Mouse (Mus musculus) intestine, postnatal 0 days (tissue): ENCODE results near the gene Gm12184. TPM values are rescaled to one million over a fixed set of nuclear protein-coding genes. Genes with fewer than 3 reads are reported as not detected.

Experiments
- ATAC-seq: fragments of 200-750 bp; cut with Nextera tagmentation; 2 replicates; pipeline ENCODE4 v1.8.0; 2017; ENCODE audit warnings: mild to moderate bottlenecking, moderate TSS enrichment, moderate library complexity
- H3K27ac ChIP-seq: fragments of 300-500 bp; sonication (generic); 2 replicates; pipeline ENCODE4 v1.5.1; 2014; ENCODE audit warnings: mild to moderate bottlenecking, low read depth, low read length, moderate library complexity
- H3K27me3 ChIP-seq: fragments of 300-500 bp; sonication (generic); replicated peaks from 2 replicates; pipeline ENCODE4 v1.6.1; 2014; ENCODE audit warnings: low read length, mixed read lengths; ENCODE audit not compliant: control insufficient read depth, insufficient read depth
- H3K36me3 ChIP-seq: fragments of 300-500 bp; sonication (generic); 2 replicates; pipeline ENCODE4 v1.6.1; 2014; ENCODE audit warnings: mild to moderate bottlenecking, moderate library complexity; ENCODE audit not compliant: control insufficient read depth, insufficient read depth
- H3K4me1 ChIP-seq: fragments of 300-500 bp; sonication (generic); replicated peaks from 2 replicates; pipeline ENCODE4 v1.6.1; 2014; ENCODE audit warnings: antibody characterized with exemption, low read length, mixed read lengths; ENCODE audit not compliant: control insufficient read depth, insufficient read depth
- H3K4me2 ChIP-seq: fragments of 300-500 bp; sonication (generic); replicated peaks from 2 replicates; pipeline ENCODE4 v1.6.1; 2014; ENCODE audit warnings: low read depth, mild to moderate bottlenecking, moderate library complexity
- H3K4me3 ChIP-seq: fragments of 300-500 bp; sonication (generic); 2 replicates; pipeline ENCODE4 v1.5.1; 2014; ENCODE audit warnings: low read depth, low read length
- H3K9ac ChIP-seq: fragments of 300-500 bp; sonication (generic); 2 replicates; pipeline ENCODE4 v1.6.1; 2014; ENCODE audit warnings: mild to moderate bottlenecking, low read depth, low read length
- H3K9me3 ChIP-seq: fragments of 300-500 bp; sonication (generic); 2 replicates; pipeline ENCODE4 v1.6.1; 2016; ENCODE audit warnings: mixed run types; ENCODE audit not compliant: control insufficient read depth
- CTCF ChIP-seq: sonication (generic); IDR thresholded peaks from 2 replicates; pipeline ENCODE4 v1.5.1; 2016; ENCODE audit warnings: low read depth, mild to moderate bottlenecking, control low read depth, antibody characterized with exemption, moderate library complexity
- WGBS: fragments of 180-500 bp; shearing (Covaris S2); extraction: QIAGEN DNeasy Blood & Tissue Kit; methylation state at CpG from one replicate; pipeline ENCODE4 v1.1.7; 2014; 5-methylcytosine and 5-hydroxymethylcytosine counted together
- polyA plus RNA-seq: library from polyadenylated mRNA; unstranded; fragments of >200 nt; fragmentation: Nextera tagmentation; extraction: Ambion mirVana; gene quantifications from 2 replicates; pipeline ENCODE4 v1.2.1, GENCODE M21; 2015

Gene Gm12184
- polyA plus RNA-seq, 1 experiment from 2014 or later, result 5.0 TPM

DNA sequence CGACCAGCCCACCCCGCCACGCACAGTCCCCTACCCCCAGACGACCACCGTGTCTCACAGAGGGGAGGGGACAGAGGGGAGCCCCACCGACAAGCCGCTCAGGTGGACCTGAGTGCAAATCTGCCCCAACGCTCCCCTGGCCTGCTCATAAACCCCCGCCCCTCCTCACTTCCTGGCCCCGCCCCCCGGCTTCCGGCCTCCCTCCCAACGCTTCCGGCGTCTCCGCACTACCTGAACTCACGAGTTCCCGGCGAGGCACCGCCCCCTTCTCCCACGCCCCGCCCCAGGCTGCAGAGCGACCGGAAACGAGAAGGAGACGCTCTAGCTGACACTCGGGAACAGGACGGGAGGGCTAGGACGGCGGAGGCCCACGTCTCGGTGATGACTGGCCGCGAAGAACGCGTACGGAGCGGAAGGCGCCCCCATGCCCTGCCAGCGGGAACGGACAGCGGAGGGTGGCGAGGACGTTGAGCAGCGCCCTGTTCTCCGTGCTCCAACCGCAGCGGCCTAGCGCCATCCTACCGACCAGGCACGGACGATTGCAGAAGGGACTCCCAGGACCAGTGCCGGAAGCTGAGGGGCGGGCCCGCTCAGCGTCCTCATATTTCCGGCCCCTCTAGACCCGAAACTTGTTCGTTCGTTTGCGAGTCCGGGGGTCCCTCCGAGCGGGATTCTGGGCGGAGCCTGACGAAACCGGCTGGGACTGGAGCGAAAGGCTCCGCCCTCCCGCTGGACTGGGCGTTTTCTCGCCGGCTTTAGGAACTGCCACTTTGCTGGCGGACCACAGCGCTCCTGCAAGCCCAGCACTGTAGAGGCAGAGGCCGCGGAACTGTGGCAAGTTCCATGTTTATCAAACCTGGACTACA is 9.4 kb downstream of the Gm12184 start, which contains the start of gene Trim41:
Gene Trim41 (minus strand): TSS at position 554 of the 866 bp plus-strand sequence.
- peak; percentile 40; the same call in 1 of the 2 replicates for TF ChIP-seq CTCF
- WGBS, result under 1% methylated on average over 77 of the region's 77 CpGs
- ATAC-seq, result peak; percentile 96

DNA sequence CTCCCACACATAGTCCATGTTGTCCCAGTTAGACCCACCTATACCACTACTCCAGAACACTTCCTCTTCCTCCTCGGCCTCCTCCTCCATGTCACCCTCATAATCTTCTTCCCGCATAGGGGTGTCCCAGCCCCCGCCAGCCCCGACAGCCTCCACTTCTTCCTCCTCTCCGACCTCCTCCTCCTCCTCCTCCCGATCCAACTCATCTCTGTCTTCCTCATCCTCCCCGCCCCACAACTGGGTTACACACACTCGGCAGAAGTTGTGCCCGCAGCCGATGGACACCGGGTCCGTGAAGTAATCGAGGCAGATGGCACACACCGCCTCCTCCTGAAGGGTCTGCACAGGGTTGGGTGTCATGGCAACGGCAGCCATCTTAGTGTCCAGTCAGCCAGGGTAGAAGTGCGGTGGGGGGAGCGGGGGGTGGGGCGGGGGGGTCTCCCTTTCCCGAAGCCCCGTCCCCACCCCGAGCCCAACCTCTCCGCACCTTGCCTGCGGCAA is 10.1 kb downstream of the Gm12184 start:
- Histone ChIP-seq H3K27ac (peak overlapping the region; percentile 96), H3K4me1 (peaks cover 13% of the 10 kb centered on the region; the same call in 1 of the 2 replicates), H3K27me3 (no peaks in the 10 kb centered on the region), H3K36me3 (peaks cover 13% of the 10 kb centered on the region), H3K9ac (peak overlapping the region; percentile 87), H3K4me3 (peak overlapping the region; percentile 72), H3K9me3 (no peaks in the 10 kb centered on the region), H3K4me2 (peak overlapping the region; percentile 87)
- TF ChIP-seq CTCF, result no peak
- ATAC-seq, result peak; percentile 7; the same call in 1 of the 2 replicates
- WGBS, result 0% methylated on average over 18 of the region's 23 CpGs

More for the DNA sequence above, 9.4 kb downstream of the Gm12184 start, which contains the start of gene Trim41:
- H3K27me3 ChIP-seq, result no peaks in the 10 kb centered on the region
- H3K4me3 ChIP-seq, result peak within 1 kb of the TSS; percentile 72
- H3K4me1 ChIP-seq, result peaks cover 13% of the 10 kb centered on the region; the same call in 1 of the 2 replicates
- H3K36me3 ChIP-seq, result peaks cover 6% of the 10 kb centered on the region; the same call in 1 of the 2 replicates
- peak within 1 kb of the TSS; percentile 87 for H3K4me2 ChIP-seq
- H3K27ac ChIP-seq, result peak within 1 kb of the TSS; percentile 96
- peak within 1 kb of the TSS; percentile 87 for H3K9ac ChIP-seq
- H3K9me3 ChIP-seq, result no peaks in the 10 kb centered on the region

DNA sequence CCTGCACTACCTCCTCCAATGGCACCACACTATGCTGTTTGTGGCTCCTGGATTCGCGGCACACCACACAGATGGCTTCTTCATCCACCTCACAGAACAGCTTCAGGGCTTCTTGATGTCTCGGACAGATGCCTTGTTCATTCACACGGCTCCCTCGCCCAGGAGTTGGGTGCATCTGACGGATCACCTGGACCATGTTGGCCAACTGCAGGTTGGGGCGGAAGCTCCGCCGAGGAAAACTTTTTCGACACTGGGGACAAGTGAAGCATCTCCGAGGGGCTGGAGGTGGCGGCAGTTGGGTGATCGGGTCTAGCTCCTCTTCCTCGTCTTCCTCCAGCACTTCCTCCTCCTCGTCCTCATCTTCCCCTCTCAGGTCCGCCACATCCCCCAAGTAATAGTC is 10.6 kb downstream of the Gm12184 start:
- H3K27ac ChIP-seq, result no peak overlapping the region
- no peak for TF ChIP-seq CTCF
- H3K4me3 ChIP-seq, result peak overlapping the region; percentile 72
- peaks cover 18% of the 10 kb centered on the region for H3K36me3 ChIP-seq
- WGBS, result 64% methylated on average over 16 of the region's 16 CpGs
- peak overlapping the region; percentile 87 for H3K4me2 ChIP-seq
- ATAC-seq, result no peak
- H3K9ac ChIP-seq, result 0 out of 2 replicates have a peak overlapping the region, but pooled peaks have one; percentile 87
- H3K9me3 ChIP-seq, result no peaks in the 10 kb centered on the region
- H3K27me3 ChIP-seq, result no peaks in the 10 kb centered on the region
- peaks cover 13% of the 10 kb centered on the region; the same call in 1 of the 2 replicates for H3K4me1 ChIP-seq

DNA sequence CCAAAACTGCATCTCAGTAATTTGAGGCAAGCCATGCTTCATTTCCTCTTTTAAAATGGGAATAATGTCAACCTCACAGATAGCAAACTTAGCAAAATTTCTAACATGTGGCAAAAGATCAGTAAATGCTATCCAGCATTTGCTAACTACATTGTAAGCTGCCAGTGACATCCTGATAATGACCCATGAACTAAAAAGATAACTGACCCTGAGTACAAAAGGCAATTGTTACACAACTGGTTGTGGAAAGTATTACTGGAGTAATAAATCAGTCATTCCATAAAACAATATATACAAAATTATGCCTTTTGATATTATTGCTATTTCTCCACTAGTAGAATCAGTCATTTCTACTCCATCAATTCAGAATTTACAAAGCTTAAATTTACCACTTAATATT is 12.7 kb downstream of the Gm12184 start:
- peaks cover 13% of the 10 kb centered on the region; the same call in 1 of the 2 replicates for H3K4me1 ChIP-seq
- H3K4me2 ChIP-seq, result no peak overlapping the region
- peaks cover 38% of the 10 kb centered on the region for H3K36me3 ChIP-seq
- H3K27ac ChIP-seq, result no peak overlapping the region
- no peaks in the 10 kb centered on the region for H3K9me3 ChIP-seq
- no peak for ATAC-seq
- TF ChIP-seq CTCF, result no peak
- H3K27me3 ChIP-seq, result no peaks in the 10 kb centered on the region
- H3K9ac ChIP-seq, result no peak overlapping the region
- H3K4me3 ChIP-seq, result no peak overlapping the region

DNA sequence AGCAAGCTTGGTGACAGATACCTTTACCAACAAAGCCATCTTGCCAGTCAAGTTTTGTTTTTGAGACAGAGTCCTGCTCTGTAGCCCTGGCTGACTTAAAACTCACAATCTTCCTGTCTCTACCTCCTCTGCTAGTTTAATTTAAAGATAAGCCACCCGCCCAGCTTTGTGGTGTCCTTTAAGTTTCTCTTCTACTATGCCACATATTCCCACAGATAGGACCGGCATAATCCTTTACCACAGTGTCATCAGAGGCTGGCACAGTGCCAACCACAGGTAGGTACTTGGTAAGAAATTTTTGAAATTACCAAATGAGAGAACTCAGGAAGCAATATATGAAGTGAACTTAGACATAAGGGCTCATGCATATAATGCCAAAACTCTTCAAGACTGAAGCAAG is 16.3 kb downstream of the Gm12184 start:
- no peak overlapping the region for H3K4me2 ChIP-seq
- H3K27ac ChIP-seq, result no peak overlapping the region
- ATAC-seq, result no peak
- TF ChIP-seq CTCF, result no peak
- no peak overlapping the region for H3K4me3 ChIP-seq
- peaks cover 7% of the 10 kb centered on the region; the same call in 1 of the 2 replicates for H3K4me1 ChIP-seq
- peaks cover 74% of the 10 kb centered on the region for H3K36me3 ChIP-seq
- WGBS, result 43% methylated on average over 2 of the region's 2 CpGs
- H3K9ac ChIP-seq, result no peak overlapping the region
- H3K9me3 ChIP-seq, result no peaks in the 10 kb centered on the region
- H3K27me3 ChIP-seq, result no peaks in the 10 kb centered on the region

DNA sequence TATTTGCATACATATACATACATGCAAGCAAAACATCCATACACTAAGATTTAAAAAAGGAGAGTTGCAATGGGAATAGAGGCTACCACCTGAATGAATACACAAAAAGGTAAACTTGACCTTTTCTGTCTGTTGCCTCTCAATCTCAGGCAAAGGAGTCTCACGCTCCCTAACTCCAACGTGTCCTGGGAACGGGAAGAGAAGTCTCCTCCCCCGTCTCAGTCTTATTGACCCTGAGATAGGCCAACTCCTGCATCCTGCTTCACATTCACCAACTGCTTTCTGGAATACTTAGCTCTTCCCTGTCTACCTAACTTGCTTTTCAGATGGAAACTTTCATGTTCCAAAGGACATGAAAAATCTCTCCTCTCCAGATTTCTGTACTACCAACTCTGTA is 17.0 kb downstream of the Gm12184 start:
- H3K9ac ChIP-seq, result no peak overlapping the region
- no peaks in the 10 kb centered on the region for H3K9me3 ChIP-seq
- H3K27ac ChIP-seq, result no peak overlapping the region
- no peaks in the 10 kb centered on the region for H3K27me3 ChIP-seq
- WGBS, result 37% methylated on average over 4 of the region's 4 CpGs
- 0 out of 2 replicates have a peak, but pooled peaks cover 4% of the 10 kb centered on the region for H3K4me1 ChIP-seq
- TF ChIP-seq CTCF, result no peak
- peaks cover 80% of the 10 kb centered on the region for H3K36me3 ChIP-seq
- ATAC-seq, result no peak
- H3K4me2 ChIP-seq, result no peak overlapping the region
- no peak overlapping the region for H3K4me3 ChIP-seq
